Mouse (Mus musculus) neural tube, embryonic 14.5 days (tissue): Measurements from ENCODE around the gene Uhrf1bp1l. TPM values are rescaled to one million over a fixed set of nuclear protein-coding genes. Genes with fewer than 3 reads are reported as not detected.

Experiments
- ATAC-seq: fragments of 200-750 bp; cut with Nextera tagmentation; 2 replicates; pipeline ENCODE4 v1.8.0; 2017; ENCODE audit warnings: low read depth, mild to moderate bottlenecking, moderate TSS enrichment, moderate library complexity
- H3K27ac ChIP-seq: fragments of 300-500 bp; sonication (generic); 2 replicates; pipeline ENCODE4 v1.5.1; 2014; ENCODE audit warnings: low read depth, mild to moderate bottlenecking, control low read depth, low read length, moderate library complexity, mixed read lengths
- H3K27me3 ChIP-seq: fragments of 300-500 bp; sonication (generic); 2 replicates; pipeline ENCODE4 v1.6.1; 2014; ENCODE audit warnings: low read length; ENCODE audit not compliant: control insufficient read depth, insufficient read depth
- H3K36me3 ChIP-seq: fragments of 300-500 bp; sonication (generic); 2 replicates; pipeline ENCODE4 v1.6.1; 2014; ENCODE audit warnings: low read length, mixed read lengths; ENCODE audit not compliant: control insufficient read depth, insufficient read depth
- H3K4me1 ChIP-seq: fragments of 300-500 bp; sonication (generic); 2 replicates; pipeline ENCODE4 v1.6.1; 2014; ENCODE audit warnings: low read length; ENCODE audit not compliant: control insufficient read depth, insufficient read depth
- H3K4me2 ChIP-seq: fragments of 300-500 bp; sonication (generic); 2 replicates; pipeline ENCODE4 v1.6.1; 2014; ENCODE audit warnings: mild to moderate bottlenecking, low read depth, low read length, control low read depth
- H3K4me3 ChIP-seq: fragments of 300-500 bp; sonication (generic); 2 replicates; pipeline ENCODE4 v1.5.1; 2014; ENCODE audit warnings: low read depth, low read length, control low read depth, mixed read lengths
- H3K9ac ChIP-seq: fragments of 300-500 bp; sonication (generic); replicated peaks from 2 replicates; pipeline ENCODE4 v1.6.1; 2014; ENCODE audit warnings: low read depth, mild to moderate bottlenecking, control low read depth, low read length, mixed read lengths
- H3K9me3 ChIP-seq: fragments of 300-500 bp; sonication (generic); 2 replicates; pipeline ENCODE4 v1.6.1; 2016; ENCODE audit warnings: low read length; ENCODE audit not compliant: control insufficient read depth
- WGBS: fragments of 180-500 bp; shearing (Covaris S2); extraction: QIAGEN DNeasy Blood & Tissue Kit; methylation state at CpG from one replicate; pipeline ENCODE4 v1.1.7; 2014; 5-methylcytosine and 5-hydroxymethylcytosine counted together
- polyA plus RNA-seq: library from polyadenylated mRNA; unstranded; fragments of >200 nt; fragmentation: Nextera tagmentation; extraction: Ambion mirVana; gene quantifications from 2 replicates; pipeline ENCODE4 v1.2.1, GENCODE M21; 2014

The Uhrf1bp1l gene
- polyA plus RNA-seq, 1 experiment from 2014 or later = 42.7 TPM

DNA sequence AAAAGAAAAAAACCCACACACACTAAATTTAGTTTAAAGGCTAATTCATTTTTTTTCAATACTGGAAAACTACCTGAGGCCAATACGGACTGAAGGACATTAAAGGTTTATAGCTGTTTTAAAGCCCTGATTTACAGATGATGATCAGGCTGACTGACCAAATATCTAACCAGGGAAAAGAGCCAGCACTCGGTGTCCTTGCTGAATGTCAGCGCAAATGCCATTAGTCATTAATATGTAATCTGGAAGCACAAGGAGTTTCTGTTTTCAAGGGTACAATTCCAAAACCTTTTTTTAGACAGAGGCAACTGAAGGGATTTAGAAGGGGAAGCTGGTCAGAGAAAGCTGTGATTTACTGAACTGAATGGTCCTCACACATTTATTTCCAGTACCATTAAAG, 24.0 kb upstream of the Uhrf1bp1l start:
- H3K9me3 ChIP-seq = no peaks in the 10 kb centered on the region
- H3K27me3 ChIP-seq = no peaks in the 10 kb centered on the region
- H3K4me2 ChIP-seq = no peak overlapping the region
- no peak overlapping the region for H3K9ac ChIP-seq
- no peak overlapping the region for H3K27ac ChIP-seq
- no peaks in the 10 kb centered on the region for H3K4me1 ChIP-seq
- no peak overlapping the region for H3K4me3 ChIP-seq
- WGBS = 82% methylated on average over 3 of the region's 3 CpGs
- no peak for ATAC-seq
- H3K36me3 ChIP-seq = peaks cover 24% of the 10 kb centered on the region

DNA sequence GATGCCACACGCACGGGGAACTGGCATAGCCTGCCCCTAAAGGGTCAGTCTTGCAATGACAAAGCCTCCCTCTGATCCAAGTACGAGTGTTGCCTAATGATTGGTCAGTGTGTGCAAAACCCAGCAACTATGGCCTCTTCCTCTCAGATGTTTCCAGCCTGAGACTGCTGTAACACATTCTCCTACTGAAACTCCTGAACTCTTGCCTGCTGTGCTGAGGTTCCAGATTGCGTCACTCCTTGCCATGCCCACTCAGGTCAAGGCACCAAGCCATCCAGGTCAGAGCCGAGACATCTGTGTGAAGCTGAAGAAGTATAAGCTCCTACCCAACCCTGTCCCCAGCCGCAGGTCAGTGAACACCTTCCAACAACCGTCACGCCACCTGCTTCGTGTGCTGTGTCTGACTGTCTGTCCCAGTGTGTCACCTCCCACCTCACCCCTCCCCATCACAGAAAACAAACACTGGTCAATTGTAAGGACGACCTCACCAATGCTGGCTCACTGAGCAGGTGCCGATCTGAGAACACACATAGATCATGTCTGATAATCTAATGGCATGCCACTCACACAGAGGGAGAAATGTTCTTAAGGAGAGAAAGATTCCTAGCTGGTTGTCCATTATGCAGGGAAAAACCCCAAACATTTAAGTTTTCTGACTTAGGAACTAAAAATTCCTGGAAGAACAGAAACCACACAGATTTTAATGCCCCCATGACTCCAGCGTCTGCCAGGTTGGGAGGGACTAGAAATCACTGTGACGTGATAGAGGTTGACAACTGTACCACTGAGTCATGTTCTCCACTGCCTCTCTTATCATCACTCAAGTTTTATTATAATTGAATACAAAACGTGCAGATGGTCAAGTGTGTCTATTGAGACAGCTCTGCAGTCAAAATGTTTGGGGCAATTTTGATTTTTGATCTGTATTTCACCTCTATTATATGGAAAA, 22.3 kb upstream of the Uhrf1bp1l start:
- H3K27me3 ChIP-seq = no peaks in the 10 kb centered on the region
- H3K4me1 ChIP-seq = no peaks in the 10 kb centered on the region
- no peaks in the 10 kb centered on the region for H3K9me3 ChIP-seq
- H3K36me3 ChIP-seq = peaks cover 26% of the 10 kb centered on the region
- no peak overlapping the region for H3K4me3 ChIP-seq
- H3K9ac ChIP-seq = no peak overlapping the region
- WGBS = 92% methylated on average over 14 of the region's 14 CpGs
- no peak for ATAC-seq
- H3K27ac ChIP-seq = no peak overlapping the region
- no peak overlapping the region for H3K4me2 ChIP-seq

DNA sequence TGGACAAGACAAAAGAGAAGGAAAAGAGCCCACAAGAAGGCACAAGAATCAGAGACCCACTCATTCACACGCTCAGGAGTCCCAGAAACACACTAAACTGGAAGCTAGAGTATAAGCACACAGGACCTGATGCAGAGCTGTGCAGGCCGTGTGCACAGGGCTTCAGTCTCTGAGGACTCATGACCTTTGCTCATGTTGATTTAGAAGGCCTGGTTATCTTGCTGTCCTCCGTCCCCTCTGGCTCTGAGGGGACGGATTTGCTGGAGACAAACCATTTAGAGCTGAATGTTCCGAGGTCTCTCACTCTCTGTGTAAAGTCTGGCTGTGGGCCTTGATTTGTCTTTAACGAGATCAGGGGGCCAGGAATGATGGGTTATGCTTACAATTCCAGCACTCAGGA, 14.4 kb upstream of the Uhrf1bp1l start:
- Histone ChIP-seq H3K4me2 (no peak overlapping the region), H3K9ac (no peak overlapping the region)
- no peak for ATAC-seq

GRCm38 (mm10) chr10:89731341-89731740, 13.4 kb upstream of the Uhrf1bp1l start:
- Histone ChIP-seq H3K36me3 (0 out of 2 replicates have a peak, but pooled peaks cover 5% of the 10 kb centered on the region), H3K27ac (peak overlapping the region; percentile 73; the same call in 1 of the 2 replicates), H3K9ac (peak overlapping the region; percentile 52), H3K9me3 (no peaks in the 10 kb centered on the region), H3K4me2 (peak overlapping the region; percentile 78), H3K4me3 (peak overlapping the region; percentile 63), H3K27me3 (no peaks in the 10 kb centered on the region), H3K4me1 (peaks cover 8% of the 10 kb centered on the region; the same call in 1 of the 2 replicates)
- no peak for ATAC-seq
- WGBS = 17% methylated on average over 5 of the region's 5 CpGs

More for the DNA sequence above, 14.4 kb upstream of the Uhrf1bp1l start:
- Histone ChIP-seq H3K36me3 (peaks cover 15% of the 10 kb centered on the region), H3K4me1 (peaks cover 8% of the 10 kb centered on the region; the same call in 1 of the 2 replicates), H3K9me3 (no peaks in the 10 kb centered on the region), H3K27me3 (no peaks in the 10 kb centered on the region), H3K27ac (no peak overlapping the region), H3K4me3 (no peak overlapping the region)
- 89% methylated on average over 6 of the region's 6 CpGs for WGBS

GRCm38 (mm10) chr10:89732001-89732794, 12.6 kb upstream of the Uhrf1bp1l start, which contains the start of gene Actr6:
Actr6 (minus strand) TSS chr10:89732295.
- H3K36me3 ChIP-seq = 0 out of 2 replicates have a peak, but pooled peaks cover 5% of the 10 kb centered on the region
- H3K27me3 ChIP-seq = no peaks in the 10 kb centered on the region
- H3K4me2 ChIP-seq = peak within 1 kb of the TSS; percentile 78
- ATAC-seq = peak; percentile 100
- WGBS = 1% methylated on average over 49 of the region's 49 CpGs
- H3K27ac ChIP-seq = peak within 1 kb of the TSS; percentile 73
- H3K9ac ChIP-seq = peak within 1 kb of the TSS; percentile 52
- H3K9me3 ChIP-seq = no peaks in the 10 kb centered on the region
- peaks cover 8% of the 10 kb centered on the region; the same call in 1 of the 2 replicates for H3K4me1 ChIP-seq
- H3K4me3 ChIP-seq = peak within 1 kb of the TSS; percentile 63

DNA sequence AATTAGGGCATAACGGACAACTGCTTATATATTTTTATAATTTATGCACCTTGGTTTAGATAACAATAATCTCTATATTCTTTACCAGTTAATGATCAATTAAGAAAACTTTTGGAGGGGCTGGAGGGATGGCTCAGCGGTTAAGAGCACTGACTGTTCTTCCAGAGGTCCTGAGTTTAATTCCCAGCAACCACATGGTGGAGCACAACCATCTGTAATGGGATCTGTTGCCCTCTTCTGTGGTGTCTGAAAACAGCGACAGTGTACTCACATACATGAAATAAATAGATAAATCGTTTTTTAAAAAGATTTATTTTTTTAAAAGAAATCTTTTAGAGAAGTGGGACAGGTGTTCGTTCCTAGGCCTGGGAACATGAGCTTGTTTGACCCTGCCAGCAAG, 7.7 kb upstream of the Uhrf1bp1l start:
- no peak overlapping the region for H3K4me2 ChIP-seq
- H3K27ac ChIP-seq = no peak overlapping the region
- no peaks in the 10 kb centered on the region for H3K36me3 ChIP-seq
- no peak overlapping the region for H3K4me3 ChIP-seq
- no peaks in the 10 kb centered on the region for H3K27me3 ChIP-seq
- H3K9me3 ChIP-seq = no peaks in the 10 kb centered on the region
- 47% methylated on average over 5 of the region's 5 CpGs for WGBS
- H3K9ac ChIP-seq = no peak overlapping the region
- ATAC-seq = no peak
- peaks cover 2% of the 10 kb centered on the region; the same call in 1 of the 2 replicates for H3K4me1 ChIP-seq

- no peaks in the 10 kb centered on the region for H3K36me3 ChIP-seq
- no peak overlapping the region for H3K4me3 ChIP-seq
- no peaks in the 10 kb centered on the region; the same call in 1 of the 2 replicates for H3K4me1 ChIP-seq
- no peak overlapping the region for H3K9ac ChIP-seq
- no peaks in the 10 kb centered on the region for H3K9me3 ChIP-seq
- H3K4me2 ChIP-seq = no peak overlapping the region
- no peaks in the 10 kb centered on the region for H3K27me3 ChIP-seq
- WGBS = 93% methylated on average over 3 of the region's 3 CpGs
- no peak for ATAC-seq
- no peak overlapping the region for H3K27ac ChIP-seq
Observed at GRCm38 (mm10) chr10:89737887-89738286, 6.9 kb upstream of the Uhrf1bp1l start.

GRCm38 (mm10) chr10:89738395-89738794, 6.4 kb upstream of the Uhrf1bp1l start:
- Histone ChIP-seq H3K4me3 (no peak overlapping the region), H3K9me3 (no peaks in the 10 kb centered on the region), H3K4me1 (no peaks in the 10 kb centered on the region), H3K9ac (no peak overlapping the region), H3K27ac (no peak overlapping the region), H3K4me2 (no peak overlapping the region), H3K27me3 (no peaks in the 10 kb centered on the region), H3K36me3 (no peaks in the 10 kb centered on the region)
- WGBS = 92% methylated on average over 9 of the region's 9 CpGs
- no peak for ATAC-seq
